Mouse (Mus musculus) heart, adult 2 months (tissue): ENCODE data around the gene Cdcp2.

Experiments
- CTCF ChIP-seq: fragments of 200-600 bp; IDR thresholded peaks from 2 replicates; pipeline ENCODE4 v1.8.1; 2022; ENCODE audit warnings: antibody characterized with exemption, mild to moderate bottlenecking, moderate library complexity
- POLR2A ChIP-seq: fragments of 200-500 bp; IDR thresholded peaks from 2 replicates; pipeline ENCODE4 v1.6.1; 2011; ENCODE audit warnings: mild to moderate bottlenecking, low read depth, low read length, control low read depth; ENCODE audit not compliant: insufficient read depth

GRCm38 (mm10) chr4:107091696-107092095, 5.0 kb upstream of the Cdcp2 start:
- TF ChIP-seq POLR2A: no peak
- no peak for TF ChIP-seq CTCF
